Mouse (Mus musculus) thymus, adult 2 months (tissue): Measurements from ENCODE around the gene Cerk. TPM values are rescaled to one million over a fixed set of nuclear protein-coding genes. Genes with fewer than 3 reads are reported as not detected.
"Not testable (repeated sequence)": the region's sequence is repeated elsewhere in the genome, so short reads cannot be mapped to it uniquely, and the experiment has no call there.

Experiments used
- DNase-seq: peaks from one replicate; pipeline ENCODE4 v3.0.0; 2021
- H3K27ac ChIP-seq: fragments of 200-500 bp; 2 replicates; pipeline ENCODE4 v1.5.1; 2012; ENCODE audit warnings: low read length, control low read depth; ENCODE audit not compliant: control insufficient read depth, insufficient read depth
- H3K27me3 ChIP-seq: fragments of 200-500 bp; 2 replicates; pipeline ENCODE4 v1.6.1; 2012; ENCODE audit warnings: mild to moderate bottlenecking, low read length, moderate library complexity, mixed read lengths; ENCODE audit not compliant: control insufficient read depth, insufficient read depth
- H3K36me3 ChIP-seq: fragments of 200-500 bp; 2 replicates; pipeline ENCODE4 v1.6.1; 2012; ENCODE audit warnings: mild to moderate bottlenecking, low read length, moderate library complexity; ENCODE audit not compliant: control insufficient read depth, insufficient read depth
- H3K4me1 ChIP-seq: fragments of 200-500 bp; replicated peaks from 2 replicates; pipeline ENCODE4 v1.6.1; 2012; ENCODE audit warnings: low read length; ENCODE audit not compliant: control insufficient read depth, insufficient read depth
- H3K4me3 ChIP-seq: fragments of 200-500 bp; 2 replicates; pipeline ENCODE4 v1.5.1; 2012; ENCODE audit warnings: mild to moderate bottlenecking, low read length, control low read depth, moderate library complexity; ENCODE audit not compliant: control insufficient read depth, insufficient read depth
- CTCF ChIP-seq: fragments of 200-500 bp; IDR thresholded peaks from 2 replicates; pipeline ENCODE4 v1.5.1; 2012; ENCODE audit warnings: mild to moderate bottlenecking, control low read depth, low read length, moderate library complexity, borderline replicate concordance; ENCODE audit not compliant: control insufficient read depth, poor library complexity, insufficient read depth; ENCODE audit errors: extremely low read depth
- POLR2A ChIP-seq: fragments of 200-500 bp; IDR thresholded peaks from 2 replicates; pipeline ENCODE4 v1.6.1; 2012; ENCODE audit warnings: mild to moderate bottlenecking, low read length, control low read depth, moderate library complexity; ENCODE audit not compliant: control insufficient read depth, poor library complexity, insufficient read depth; ENCODE audit errors: extremely low read depth
- WGBS: fragments of 180-500 bp; shearing (Covaris S2); methylation state at CpG from one replicate; pipeline ENCODE4 v1.1.7; 2018; 5-methylcytosine and 5-hydroxymethylcytosine counted together
- polyA plus RNA-seq: library from polyadenylated mRNA; depleted of rRNA; stranded (reverse); fragments of >200 nt; gene quantifications from 2 replicates; pipeline ENCODE4 v1.2.3, GENCODE M21; 2012

Gene Cerk
- polyA plus RNA-seq, 1 experiment, result 180 TPM

DNA sequence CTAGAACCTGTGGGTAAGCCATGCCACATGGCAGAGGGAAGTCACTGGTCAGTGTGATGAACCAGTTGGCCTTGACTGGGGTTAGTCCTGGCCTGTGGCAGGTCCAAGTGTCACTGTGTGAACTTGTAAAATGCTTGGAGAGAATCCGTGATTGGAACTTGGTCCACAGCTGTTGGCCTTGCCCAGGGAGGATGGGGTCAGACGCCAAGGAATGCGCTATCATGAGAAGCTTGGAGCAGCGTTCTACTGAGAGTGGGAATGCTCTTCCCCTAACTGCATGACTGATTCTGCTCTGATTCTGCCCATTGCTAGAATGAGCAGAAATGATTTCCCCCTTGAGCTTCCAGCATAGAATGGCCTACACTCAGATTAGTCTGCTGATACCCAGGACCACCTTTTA is 34.8 kb upstream of the Cerk start:
- Histone ChIP-seq H3K27me3 (no peaks in the 10 kb centered on the region), H3K36me3 (no peaks in the 10 kb centered on the region), H3K4me3 (no peak overlapping the region), H3K27ac (no peak overlapping the region), H3K4me1 (peaks cover 2% of the 10 kb centered on the region; the same call in 1 of the 2 replicates)
- no peak for TF ChIP-seq POLR2A
- TF ChIP-seq CTCF, result no peak
- no peak for DNase-seq
- 90% methylated on average over 4 of the region's 4 CpGs for WGBS

DNA sequence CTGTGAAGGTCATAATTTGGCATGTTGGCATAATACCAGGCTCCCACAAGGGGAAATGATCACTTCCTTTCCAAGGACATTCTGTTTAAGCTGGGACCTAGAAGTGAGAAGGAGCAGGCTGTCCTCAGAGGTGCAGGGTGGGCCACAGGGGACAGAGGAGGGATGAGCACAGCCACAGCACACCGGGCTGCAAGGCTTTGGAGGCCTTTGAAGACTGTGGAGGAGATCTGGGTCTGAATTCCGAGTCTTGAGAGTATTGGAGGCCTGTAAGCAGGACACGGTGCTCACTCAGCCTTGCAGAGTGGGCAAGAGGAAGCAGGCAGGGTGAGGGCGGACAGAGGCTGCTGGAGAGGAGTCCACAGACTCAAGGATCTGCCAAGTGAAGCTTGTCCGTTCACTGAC is 34.3 kb upstream of the Cerk start:
- 79% methylated on average over 5 of the region's 5 CpGs for WGBS
- Histone ChIP-seq H3K36me3 (no peaks in the 10 kb centered on the region), H3K4me3 (no peak overlapping the region), H3K27ac (no peak overlapping the region), H3K4me1 (peaks cover 2% of the 10 kb centered on the region; the same call in 1 of the 2 replicates), H3K27me3 (no peaks in the 10 kb centered on the region)
- no peak for DNase-seq
- no peak for TF ChIP-seq CTCF
- TF ChIP-seq POLR2A, result no peak

DNA sequence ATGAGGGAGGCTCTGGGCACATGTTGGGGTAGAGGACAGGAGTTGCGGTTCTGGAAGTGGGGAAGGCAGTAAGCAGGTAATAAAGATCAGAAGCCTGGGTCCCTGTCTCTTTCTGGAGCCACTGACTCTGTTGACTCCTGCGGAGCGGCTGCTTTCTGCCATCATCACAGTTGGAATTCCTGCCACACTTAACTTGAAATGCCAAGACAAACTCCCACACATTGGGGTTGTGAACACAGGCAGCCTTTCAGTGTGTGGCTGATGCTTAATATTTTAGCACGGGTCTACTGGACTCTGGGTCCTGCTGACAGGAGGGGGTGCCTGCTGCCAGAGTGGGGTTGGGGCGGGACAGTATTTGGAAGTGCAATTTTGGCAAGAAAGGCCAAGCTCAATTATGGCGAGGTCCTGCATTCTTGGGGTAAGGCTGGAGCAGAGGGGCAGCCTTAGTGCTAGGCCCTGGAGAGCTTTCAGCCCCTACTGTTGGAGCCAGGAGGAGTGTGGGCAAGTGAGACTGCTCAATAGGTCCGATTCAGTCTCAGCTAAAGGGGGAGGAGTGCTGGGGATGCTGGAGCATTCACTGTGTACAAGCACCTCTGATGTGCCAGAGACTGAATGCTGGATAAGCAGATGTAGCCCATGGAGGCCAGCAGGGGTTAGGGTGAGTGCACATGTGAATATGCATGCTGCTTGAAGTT is 33.7 kb upstream of the Cerk start:
- H3K27ac ChIP-seq, result no peak overlapping the region
- H3K36me3 ChIP-seq, result no peaks in the 10 kb centered on the region
- no peaks in the 10 kb centered on the region for H3K27me3 ChIP-seq
- peaks cover 6% of the 10 kb centered on the region for H3K4me1 ChIP-seq
- TF ChIP-seq POLR2A (no peak), CTCF (no peak)
- WGBS, result 89% methylated on average over 7 of the region's 7 CpGs
- DNase-seq, result no peak
- no peak overlapping the region for H3K4me3 ChIP-seq

DNA sequence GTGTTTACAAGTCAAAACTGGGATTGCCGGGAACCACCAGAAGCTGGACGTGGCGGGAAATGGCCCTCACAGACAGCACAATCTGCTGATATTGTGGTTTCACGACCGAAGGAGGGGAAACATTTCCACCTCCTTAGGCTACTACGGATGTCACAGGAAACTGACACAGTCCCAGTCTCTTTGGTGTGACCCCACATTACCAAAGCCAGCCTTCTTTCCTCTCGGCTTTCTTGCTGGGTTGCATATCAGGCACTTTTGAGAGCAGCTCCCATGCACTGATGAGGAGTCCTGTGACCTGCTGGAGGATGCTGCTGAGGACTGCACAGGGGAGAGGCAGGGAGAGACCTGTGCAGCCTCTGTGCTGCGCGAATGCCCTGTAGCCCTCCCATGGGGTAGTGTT is 30.7 kb upstream of the Cerk start:
- not testable (repeated sequence) for H3K4me3 ChIP-seq, H3K36me3 ChIP-seq, H3K4me1 ChIP-seq, H3K27ac ChIP-seq, DNase-seq, H3K27me3 ChIP-seq
- WGBS, result 81% methylated on average over 9 of the region's 9 CpGs

GRCm38 (mm10) chr15:86214549-86215201 is 28.7 kb upstream of the Cerk start:
- Histone ChIP-seq H3K4me1 (peaks cover 7% of the 10 kb centered on the region), H3K27me3 (no peaks in the 10 kb centered on the region), H3K4me3 (peak overlapping the region; percentile 78), H3K36me3 (no peaks in the 10 kb centered on the region), H3K27ac (no peak overlapping the region)
- no peak for DNase-seq
- TF ChIP-seq POLR2A (no peak), CTCF (no peak)
- 2% methylated on average over 25 of the region's 25 CpGs for WGBS

GRCm38 (mm10) chr15:86213753-86214548 is 28.0 kb upstream of the Cerk start, which contains the start of gene Tbc1d22a:
Gene Tbc1d22a, plus strand, starts transcription at chr15:86214459.
- Histone ChIP-seq H3K27me3 (no peaks in the 10 kb centered on the region), H3K27ac (peak within 1 kb of the TSS; percentile 40), H3K36me3 (no peaks in the 10 kb centered on the region), H3K4me3 (peak within 1 kb of the TSS; percentile 78), H3K4me1 (peaks cover 7% of the 10 kb centered on the region)
- under 1% methylated on average over 64 of the region's 64 CpGs for WGBS
- DNase-seq, result peak; percentile 93
- TF ChIP-seq CTCF (peak; percentile 59; the same call in 1 of the 2 replicates), POLR2A (peak; percentile 74; the same call in 1 of the 2 replicates)

GRCm38 (mm10) chr15:86212193-86212592 is 26.3 kb upstream of the Cerk start:
- H3K36me3 ChIP-seq, H3K27me3 ChIP-seq, DNase-seq, H3K4me1 ChIP-seq, H3K4me3 ChIP-seq, H3K27ac ChIP-seq: not testable (repeated sequence)
- WGBS, result 92% methylated on average over 5 of the region's 5 CpGs
